Mouse (Mus musculus) gastrocnemius, adult 8-10 months (tissue): Measurements from ENCODE around the gene Caln1. TPM values are rescaled to one million over a fixed set of nuclear protein-coding genes. Genes with fewer than 3 reads are reported as not detected.

ENCODE experiments used
- DNase-seq, 2 experiments: peaks; one replicate each; pipeline ENCODE4 v3.0.0; 2022; ENCODE audit warnings: low spot score in 2 of 2
- total RNA-seq, 4 experiments: library from RNA; stranded (reverse); gene quantifications; 2 replicates each; pipeline ENCODE4 v1.2.4; 2022

Gene Caln1
- total RNA-seq, 4 experiments from 2014 or later: 0.02 to 0.05 TPM; not detected in 2

DNA sequence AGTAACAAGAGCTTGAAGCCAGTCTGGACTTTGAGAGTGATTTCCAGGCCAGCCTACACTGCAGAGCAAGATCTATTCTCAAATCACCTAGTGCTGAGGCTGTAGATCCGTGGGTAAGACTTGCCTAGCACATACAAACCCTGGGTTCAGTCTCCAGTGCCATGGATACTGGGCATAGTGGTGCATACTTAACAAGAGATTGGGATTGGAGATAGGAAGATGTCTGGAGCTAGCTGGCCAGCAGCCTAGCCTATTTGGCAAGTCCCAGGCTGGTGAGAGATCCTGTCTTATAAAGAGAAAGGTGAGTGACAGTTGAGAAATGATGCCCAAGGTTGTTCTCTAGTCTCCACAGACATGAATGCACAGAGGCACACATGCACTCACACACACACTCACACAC is 441.6 kb downstream of the Caln1 start:
- no peak for DNase-seq

DNA sequence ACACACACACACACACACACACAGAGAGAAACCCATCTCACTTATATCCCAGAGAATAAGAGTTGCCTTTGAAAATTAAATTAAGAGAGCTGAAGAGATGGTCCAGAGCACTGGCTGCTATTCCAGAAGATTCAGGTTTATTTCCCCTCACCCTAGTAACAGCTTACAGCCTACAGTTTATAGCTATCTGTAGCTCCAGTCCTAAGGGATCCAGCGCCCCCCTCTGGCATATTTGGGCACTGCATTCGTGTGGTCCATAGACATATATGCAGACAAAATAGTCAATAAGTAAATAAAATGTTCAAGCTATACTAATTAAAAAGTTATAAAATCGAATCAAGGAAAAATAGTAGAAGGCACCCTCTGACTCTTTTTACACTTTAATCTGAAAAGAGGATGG is 442.0 kb downstream of the Caln1 start:
- DNase-seq: no peak

DNA sequence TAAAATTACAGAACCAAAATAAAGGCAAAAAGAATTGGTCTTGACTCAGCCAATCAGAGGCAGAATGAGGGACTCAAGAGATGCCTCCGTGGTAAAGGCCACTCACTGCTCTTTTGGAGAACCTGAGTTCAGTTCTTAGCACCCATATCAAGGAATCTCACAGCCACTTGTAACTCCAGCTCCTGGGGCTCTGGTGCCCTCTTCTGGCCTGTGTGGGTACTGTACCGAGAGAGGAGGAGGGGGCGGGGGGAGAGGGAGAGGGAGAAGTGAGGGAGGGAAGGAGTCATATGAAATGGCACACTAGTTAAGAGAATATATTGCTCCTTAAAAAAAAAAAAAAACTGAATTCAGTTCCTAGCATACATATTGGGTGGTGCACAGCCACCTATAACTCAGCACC is 442.7 kb downstream of the Caln1 start:
- DNase-seq: no peak

DNA sequence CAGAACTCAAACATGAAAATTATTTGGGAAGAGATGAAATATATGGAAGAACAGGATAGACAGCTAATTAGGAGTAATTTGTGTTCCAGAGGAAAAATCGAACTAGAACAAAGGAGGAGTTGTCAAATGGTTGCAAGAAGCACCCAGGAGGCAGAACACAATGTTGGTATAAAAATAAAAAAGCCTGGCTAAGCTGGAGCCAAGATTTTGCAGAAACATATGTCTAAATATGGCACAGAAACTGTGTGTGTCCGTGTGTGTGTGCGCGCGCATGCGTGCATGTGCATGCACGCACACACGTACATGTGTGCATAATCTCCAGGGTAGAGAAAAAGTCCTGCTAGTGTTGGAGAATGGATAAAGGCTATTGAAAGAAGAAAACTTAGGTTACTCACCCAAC is 443.3 kb downstream of the Caln1 start:
- no peak for DNase-seq

DNA sequence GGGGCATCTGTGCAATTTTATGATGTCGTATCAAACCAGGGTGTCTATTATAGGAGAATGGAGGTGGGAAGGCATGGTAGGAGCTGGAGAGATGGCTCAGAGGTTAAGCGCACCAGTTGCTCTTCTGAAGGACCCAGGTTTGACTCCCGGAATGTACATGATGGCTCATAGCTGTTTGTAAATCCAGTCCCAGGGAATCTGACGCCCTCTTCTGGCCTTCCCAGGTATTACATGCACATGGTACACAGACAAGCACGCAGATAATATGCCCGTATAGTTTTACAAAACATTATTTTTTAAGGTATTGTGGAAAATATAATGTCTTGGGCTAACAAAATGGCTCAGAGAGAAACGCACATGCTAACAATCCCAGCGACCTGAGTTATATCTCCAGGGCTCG is 443.8 kb downstream of the Caln1 start:
- DNase-seq: no peak

DNA sequence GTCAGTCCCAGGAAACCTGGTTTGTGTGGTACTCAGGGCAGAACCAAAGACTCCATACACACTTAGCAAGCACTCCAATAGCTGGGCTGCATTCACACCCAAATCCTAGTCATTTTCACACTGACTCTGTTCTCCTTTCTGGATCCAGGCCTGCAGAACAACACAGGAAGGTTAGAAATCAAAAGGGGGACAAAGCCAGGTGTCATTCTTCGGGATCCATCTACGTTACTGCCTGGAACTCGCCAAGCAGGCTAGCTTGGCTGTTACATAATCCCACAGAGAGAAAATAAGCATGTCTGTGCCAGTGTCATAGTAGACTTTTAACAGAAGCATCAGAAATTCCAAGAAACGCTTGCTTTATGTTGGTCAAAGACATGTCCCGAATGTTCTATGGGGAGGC is 446.1 kb downstream of the Caln1 start:
- DNase-seq: no peak

DNA sequence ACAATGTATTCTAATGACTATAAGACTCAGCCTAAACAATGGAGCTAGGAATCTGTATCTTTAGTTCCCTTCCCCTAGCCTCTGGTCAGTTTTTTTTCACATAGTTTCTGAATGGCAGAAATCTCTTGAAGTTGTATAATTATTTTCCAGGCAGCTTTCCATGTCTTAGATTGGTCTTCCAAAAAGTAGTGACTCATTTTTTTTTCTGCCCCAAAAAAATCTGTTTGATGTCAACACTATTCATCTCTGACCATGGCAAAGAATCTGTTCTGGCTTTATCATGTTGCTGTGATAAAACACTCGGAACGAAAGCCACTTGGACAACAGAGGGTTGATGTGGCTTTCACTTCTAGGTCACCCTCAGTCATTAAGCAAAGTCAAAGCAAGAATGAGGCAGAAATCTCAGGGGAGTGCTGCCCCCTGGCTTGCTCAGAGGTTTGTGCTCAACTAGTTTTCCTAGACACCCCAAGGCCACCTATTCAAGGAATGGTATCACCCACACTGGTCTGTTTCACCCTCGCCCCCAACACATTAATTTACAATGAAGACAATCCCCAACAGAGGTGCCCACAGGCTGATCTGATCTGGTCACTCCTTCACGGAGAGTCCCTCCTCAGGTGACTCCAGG is 450.9 kb downstream of the Caln1 start:
- no peak for DNase-seq

DNA sequence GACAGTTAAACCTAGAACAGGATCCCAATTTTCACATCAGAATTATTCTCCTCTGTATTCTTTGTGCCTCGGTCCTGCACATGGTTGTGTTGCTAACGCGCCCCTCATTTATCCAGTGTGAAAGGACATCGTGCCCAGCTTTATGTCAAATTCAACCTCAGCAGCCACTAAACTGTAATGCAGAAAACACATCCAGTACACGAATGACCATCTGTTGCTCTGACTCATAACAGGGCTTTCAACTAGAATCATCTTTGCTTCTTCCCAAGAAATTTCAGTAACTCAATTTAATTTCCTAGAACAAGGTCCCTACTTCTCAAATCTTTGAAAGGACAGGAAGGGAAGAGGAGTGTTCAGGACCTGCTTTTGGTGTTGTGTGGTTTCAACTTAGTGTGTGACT is 451.4 kb downstream of the Caln1 start:
- no peak for DNase-seq

DNA sequence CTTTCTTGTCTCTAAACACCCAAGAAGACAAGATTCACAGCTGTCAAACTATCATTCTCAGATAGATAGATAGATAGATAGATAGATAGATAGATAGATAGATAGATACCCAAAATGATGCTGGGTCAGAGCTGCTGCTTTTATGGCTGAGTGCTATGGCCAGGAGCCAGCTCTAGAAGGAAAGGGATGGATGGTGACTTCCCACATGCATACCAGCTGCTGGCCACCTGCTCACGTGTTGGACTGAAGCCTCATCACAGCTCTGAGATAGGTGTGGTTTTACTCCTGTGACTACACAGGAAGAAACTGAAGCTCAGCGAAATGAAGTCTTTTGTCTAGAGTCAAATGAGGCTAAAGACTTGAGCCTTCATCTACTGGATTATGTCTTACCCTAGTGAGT is 456.5 kb downstream of the Caln1 start:
- DNase-seq: no peak

DNA sequence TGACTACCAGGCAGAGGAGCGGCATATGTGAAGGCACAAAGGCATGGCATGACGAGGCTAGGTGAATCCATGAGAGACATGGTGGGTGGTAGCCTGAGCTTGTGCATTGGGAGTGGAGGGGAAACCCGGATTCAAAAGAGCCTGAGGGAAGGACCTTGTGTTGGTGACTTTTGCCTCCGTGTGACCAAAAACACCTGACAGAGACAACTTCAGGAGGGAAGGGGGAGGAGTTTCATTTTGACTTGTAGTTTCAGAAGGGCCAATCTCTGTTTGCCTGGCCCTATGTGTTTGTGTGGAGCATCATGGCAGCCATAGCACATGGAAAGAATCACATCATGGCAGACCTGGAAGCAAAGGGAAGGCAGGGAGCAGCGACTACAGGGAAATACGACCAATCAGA is 479.3 kb downstream of the Caln1 start:
- DNase-seq: no peak

DNA sequence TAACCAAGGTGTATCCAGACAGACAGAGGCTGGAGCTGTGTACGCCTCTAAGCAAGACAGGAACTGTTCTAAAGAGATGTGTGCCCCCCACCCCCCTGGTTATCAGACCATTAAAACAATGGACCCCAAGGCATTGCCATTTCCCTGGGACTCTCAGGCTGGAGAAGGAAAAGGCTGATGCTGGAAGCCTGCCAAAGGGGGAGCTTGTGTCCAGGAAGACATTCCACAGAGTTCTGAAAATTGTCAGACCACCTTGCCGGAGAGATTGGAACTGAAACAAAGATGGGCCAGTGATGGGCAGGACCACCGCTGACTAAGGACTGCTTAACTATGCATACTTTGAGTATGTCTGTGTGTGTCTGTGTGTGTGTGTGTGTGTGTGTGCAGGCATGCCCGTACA is 480.4 kb downstream of the Caln1 start:
- DNase-seq: no peak

DNA sequence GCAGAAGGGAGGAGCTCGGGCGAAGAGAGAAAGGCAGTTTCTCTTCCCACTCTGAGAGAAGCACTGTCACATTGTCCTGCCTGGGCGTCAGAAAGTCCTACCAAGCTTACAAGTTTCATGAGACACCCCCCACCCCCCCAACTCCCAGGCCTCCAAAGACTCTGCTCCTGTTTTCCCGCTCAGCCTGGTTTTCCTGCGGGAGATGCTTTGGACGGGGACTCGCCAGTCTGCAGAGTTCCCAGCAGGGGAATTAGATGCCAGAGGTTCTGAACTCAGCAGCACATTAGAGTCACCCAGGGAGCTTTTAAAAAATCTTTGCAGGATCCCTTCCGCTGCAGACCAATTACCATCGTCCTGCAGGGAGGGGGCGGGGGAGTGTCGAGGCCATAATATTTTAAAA is 482.9 kb downstream of the Caln1 start:
- no peak for DNase-seq

DNA sequence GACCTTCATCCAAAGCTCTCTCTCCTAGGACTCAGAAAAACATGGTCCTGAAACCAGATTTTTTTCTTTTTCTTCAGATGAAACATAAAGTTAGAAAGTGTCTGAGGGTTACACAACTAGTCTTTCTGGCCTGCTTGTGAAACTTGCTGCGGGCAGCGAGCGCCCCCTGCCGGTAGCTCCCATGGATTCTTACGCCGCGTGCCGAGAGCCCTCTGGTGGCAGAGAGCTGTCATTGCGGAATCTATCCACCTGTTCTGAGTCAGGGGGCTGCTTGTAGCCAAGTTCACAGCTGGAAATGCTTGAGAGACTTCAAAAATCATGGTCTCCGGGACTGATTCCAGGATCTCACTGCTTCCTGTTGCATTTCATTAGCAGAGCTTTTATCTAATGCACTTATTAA is 484.1 kb downstream of the Caln1 start:
- peak; percentile 62 to 72 for DNase-seq

DNA sequence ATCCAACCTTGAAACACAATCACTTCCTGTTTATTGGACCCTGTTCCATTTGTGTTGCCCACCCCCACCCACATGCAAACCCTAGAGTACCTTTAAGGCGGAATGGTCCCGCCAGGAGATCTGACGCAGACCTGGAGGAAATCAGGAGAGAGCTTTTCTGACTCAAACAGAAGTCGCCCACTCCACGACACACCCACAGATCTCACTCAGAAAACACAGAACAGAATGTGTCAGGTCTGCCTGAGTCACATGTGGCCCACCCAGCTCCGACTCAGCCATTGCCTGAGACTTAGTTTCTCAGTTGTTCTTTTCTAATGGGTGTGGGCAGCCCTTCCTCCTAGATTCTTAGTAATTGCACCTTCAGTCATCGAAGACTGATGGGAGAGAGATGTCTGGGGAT is 485.2 kb downstream of the Caln1 start:
- no peak for DNase-seq

DNA sequence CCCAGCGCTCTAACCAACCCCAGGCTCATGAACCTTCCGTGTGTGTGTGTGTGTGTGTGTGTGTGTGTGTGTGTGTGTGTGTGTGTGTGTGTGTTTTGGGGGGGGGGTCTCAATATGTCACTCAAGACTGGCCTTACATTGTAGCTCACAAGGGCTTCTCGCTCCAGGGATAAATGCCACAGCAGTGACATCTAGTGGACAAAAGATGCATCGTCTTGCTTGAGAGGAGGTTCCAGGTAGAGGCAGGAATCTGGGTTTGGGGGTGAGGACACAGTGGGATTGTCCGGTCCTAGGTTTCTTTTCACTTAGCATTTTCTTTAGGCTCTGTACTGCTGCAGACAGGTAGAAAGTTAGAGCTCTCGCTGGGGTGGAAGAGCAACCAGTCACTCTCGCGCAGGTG is 488.9 kb downstream of the Caln1 start:
- DNase-seq: no peak

DNA sequence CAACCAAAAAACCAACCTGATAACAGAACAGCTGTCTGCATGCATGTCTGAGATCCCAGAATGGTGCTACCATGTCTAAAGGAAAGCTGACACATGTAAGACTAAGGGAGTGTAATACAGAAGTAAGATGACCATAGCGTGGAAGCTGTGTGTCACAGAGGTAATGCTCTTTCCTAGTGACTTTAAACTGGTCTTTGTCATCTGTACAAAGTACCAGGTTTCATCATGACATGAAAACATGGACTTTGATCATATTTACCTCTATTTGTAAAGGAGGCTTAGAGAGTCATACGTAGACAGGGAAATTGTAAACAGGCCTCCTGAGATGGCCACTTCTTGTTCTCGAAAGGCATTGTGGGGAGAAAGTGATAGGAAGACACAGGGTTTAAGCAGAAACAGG is 489.5 kb downstream of the Caln1 start:
- DNase-seq: no peak

DNA sequence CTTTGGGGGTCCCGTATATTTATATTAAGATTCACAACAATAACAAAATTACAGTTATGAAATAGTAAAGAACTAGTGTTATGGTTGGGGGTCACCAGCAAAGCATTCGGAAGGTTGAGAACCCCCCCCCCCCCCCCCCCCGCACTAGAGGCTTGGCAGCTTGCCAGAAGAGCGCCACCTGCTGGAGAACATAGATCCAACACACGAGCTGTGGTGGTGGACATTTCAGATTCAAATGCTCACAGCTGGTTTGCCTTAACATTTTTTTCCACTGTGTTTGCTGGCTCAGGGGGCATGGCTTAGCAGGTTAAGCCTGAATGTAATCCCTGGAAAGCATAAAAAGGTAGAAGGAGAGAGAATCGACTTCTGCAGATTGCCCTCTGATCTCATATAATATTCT is 490.5 kb downstream of the Caln1 start:
- no peak for DNase-seq

DNA sequence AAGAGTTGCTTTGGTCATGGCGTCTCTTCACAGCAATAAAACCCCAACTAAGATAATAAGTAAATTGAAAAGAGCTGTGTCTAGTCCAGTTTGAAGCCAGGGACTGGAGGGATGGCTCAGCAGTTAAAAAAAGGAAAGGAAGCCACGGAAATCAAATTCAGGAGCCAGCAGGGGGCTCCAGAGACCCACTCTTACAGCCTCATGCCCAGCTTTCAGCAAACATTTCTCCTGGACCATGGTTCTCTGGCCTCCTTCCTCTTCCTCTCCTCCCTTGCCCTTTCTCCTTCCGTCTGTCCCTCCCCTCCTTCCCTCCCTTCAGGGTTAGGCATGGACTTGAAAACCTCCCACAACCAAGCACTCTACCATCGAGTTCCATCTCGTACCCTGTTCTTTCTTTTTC is 493.0 kb downstream of the Caln1 start:
- DNase-seq: peak in 1 of 2 experiments; percentile 7

DNA sequence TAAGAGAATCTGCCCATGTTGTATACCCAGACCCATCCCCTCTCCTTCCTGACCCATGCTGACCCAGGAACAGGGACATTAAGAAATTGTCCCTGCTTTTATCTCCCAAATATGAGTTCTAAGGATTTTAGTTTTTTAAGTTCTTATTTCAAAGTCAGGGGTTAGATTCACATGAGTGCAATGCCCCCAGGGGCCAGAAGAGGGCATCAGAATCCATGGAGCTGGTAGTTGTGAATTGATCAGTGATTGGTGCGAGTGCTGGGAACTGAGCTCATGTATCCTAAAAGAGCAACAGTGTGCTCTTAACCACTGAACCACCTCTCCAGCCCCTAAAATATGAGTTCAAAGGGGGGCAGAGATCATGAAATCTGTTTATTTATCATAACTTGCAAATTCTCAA is 500.6 kb downstream of the Caln1 start:
- no peak for DNase-seq

DNA sequence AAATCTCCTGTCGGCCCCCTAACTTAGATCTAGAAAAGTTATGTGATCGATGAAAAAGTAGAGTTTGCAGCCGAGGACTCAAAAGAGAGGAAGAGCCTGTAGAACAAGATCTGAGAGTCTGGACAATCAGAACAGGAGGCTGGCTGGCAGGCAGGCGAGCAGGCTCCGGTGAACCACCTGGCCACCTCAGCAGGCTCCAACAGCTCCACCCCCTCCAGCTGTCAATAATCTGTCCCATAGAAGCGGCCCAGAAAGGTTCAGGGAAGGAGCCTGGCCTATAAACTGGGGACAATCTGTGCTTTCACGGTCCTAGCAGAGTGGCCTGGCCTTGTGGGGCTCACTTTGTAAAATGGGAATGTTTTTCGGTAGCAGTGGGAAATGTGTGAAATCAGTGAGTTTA is 501.8 kb downstream of the Caln1 start:
- DNase-seq: no peak

DNA sequence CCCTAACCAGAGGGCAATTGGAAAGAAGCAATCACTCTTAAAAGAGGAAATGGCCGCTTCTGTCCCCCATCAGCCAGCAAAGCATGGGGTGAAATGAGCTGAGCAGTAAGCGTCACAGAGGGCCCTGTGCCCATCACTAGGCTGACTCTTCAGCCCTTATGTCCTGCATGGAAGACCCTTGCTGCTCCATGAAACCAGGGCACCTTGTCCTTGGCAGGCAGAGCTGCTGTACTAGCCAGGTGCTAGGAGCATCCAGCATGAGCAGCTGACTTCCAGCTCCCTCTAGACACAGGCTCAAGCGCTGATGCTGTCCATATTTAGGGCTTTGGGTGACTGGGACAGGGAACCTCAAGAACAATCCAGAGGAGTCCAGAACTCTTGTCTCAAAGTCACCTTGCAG is 506.1 kb downstream of the Caln1 start:
- no peak for DNase-seq

DNA sequence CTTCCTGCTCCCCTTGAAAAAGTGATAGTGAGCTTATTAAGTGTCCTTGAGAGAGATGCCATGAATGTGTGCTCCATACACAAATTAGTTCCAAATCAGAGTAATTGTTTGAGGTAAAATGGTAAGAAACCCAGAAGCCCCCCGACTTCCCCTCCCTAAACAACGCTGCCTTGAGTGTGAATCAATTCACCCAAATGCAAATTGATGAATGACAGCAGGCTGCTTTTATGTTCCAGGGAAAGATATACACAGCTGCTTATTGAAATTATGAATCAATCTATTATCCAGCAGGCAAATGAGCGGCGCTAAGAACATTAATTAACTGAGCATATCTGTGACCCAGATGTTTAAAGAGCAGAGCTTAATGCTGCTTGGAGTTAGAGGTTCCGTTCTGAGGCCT is 511.1 kb downstream of the Caln1 start:
- no peak for DNase-seq

DNA sequence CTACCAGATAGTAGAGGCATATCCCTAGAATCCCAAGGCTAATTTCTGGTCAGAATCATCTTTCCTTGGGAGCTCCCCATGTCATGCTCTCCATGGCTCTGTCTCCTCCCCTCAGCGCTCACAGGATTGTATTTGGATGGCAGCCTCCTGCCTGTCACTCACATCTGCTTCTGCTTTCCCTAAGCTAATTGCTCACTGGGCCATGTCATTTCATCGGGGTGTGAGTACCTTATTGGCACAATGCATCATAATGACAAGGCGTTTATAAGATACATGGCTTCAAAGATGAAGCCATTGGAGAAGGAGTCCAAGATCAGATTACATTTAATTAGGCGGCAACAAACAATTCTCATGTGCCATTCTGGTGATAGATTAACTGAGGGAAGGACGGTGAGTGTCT is 522.5 kb downstream of the Caln1 start:
- DNase-seq: no peak

DNA sequence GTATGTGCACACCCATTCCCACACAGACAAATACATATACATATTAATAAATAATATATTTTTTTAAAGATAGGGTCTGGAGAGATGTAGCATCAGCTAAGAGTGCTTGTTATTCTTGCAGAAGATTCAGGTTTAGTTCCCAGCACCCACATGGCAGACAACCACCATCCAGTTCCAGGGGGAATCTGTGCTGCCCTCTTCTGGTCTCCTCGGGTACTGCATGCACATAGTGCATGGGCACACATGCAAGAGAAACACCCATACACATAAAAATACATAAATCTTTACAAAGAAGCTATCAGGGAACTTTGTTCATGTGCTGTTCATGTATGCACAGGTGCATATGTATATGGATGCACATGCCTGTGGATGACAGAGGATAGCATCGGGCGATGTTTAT is 526.7 kb downstream of the Caln1 start:
- no peak for DNase-seq
